26 mouse cellular contexts compared by ENCODE assay signal in genomic region chr5:47429217-47430172, GRCm38 (mm10).
DNase-seq lines count a peak whose midpoint lies in the region; ATAC-seq and TF ChIP-seq lines count a peak whose summit lies in the region.
"Had no signal": no experiment of that assay in that cellular context is flagged by ENCODE, and none has a peak within 500 bp of the region (broad histone marks: within the 10 kb centered on the region; RNA-seq: fewer than 3 reads in every experiment).

No protein-coding gene starts in this region.

- no peak for DNase-seq in kidney, adult 8-10 months
- DNase-seq in lung, postnatal 0 days (ENCODE audit: low spot score), result peak; percentile 47
- no peak for DNase-seq in lung, postnatal 4 days
- peak; percentile 46 for DNase-seq in forelimb bud, embryonic 11.5 days (ENCODE audit: low read depth, low spot score)
- no peak for DNase-seq in forebrain, embryonic 10.5 days (ENCODE audit: extremely low spot score, low spot score)
- no peak for DNase-seq in layer of hippocampus, adult 18-20 months (ENCODE audit: low spot score in 2 of 2)
- DNase-seq: adrenal gland, adult 2 months; B cell, adult 2 months; cerebellum, adult 11 months; cerebellum, adult 9-11 months; forebrain, postnatal 0 days; gastrocnemius, postnatal 25 days; heart, adult 2 months; heart, postnatal 14 days; kidney, postnatal 36 days; layer of hippocampus, adult 9-11 months; lung, adult 2 months; thymus, postnatal 25 days had no signal

- no peak for TF ChIP-seq EP300 in lung, postnatal 0 days (IDR thresholded peaks at IDR 0.05)

- 26% methylated on average over 10 of the region's 10 CpGs for WGBS in kidney, embryonic 16.5 days
- WGBS in lung, postnatal 0 days, result 45% methylated on average over 10 of the region's 10 CpGs
- 82% methylated on average over 10 of the region's 10 CpGs for WGBS in forebrain, embryonic 10.5 days

- no peak for TF ChIP-seq CTCF in lung, postnatal 0 days (IDR thresholded peaks at IDR 0.05)

- no peaks in the 10 kb centered on the region for H3K9me3 ChIP-seq in kidney, embryonic 16.5 days (ENCODE audit: low read length)
- no peaks in the 10 kb centered on the region for H3K9me3 ChIP-seq in lung, postnatal 0 days (ENCODE audit: low read length)
- no peaks in the 10 kb centered on the region for H3K9me3 ChIP-seq in forebrain, embryonic 10.5 days
- H3K9me3 ChIP-seq: G1E; heart, embryonic 13.5 days; hindbrain, embryonic 12.5 days; liver, embryonic 12.5 days; midbrain, embryonic 15.5 days had no signal

- H3K27ac ChIP-seq in kidney, embryonic 16.5 days (ENCODE audit: low read length), result 0 out of 2 replicates have a peak overlapping the region, but pooled peaks have one; percentile 14
- no peak overlapping the region for H3K27ac ChIP-seq in lung, postnatal 0 days (ENCODE audit: low read length)
- H3K27ac ChIP-seq in forebrain, embryonic 10.5 days, result no peak overlapping the region
- H3K27ac ChIP-seq: heart, adult 2 months; heart, embryonic 13.5 days; hindbrain, embryonic 12.5 days; liver, embryonic 12.5 days; midbrain, embryonic 15.5 days had no signal

- no peaks in the 10 kb centered on the region for H3K36me3 ChIP-seq in kidney, embryonic 16.5 days (ENCODE audit: insufficient read depth, low read length)
- no peaks in the 10 kb centered on the region for H3K36me3 ChIP-seq in lung, postnatal 0 days (ENCODE audit: insufficient read depth, low read length)
- no peaks in the 10 kb centered on the region for H3K36me3 ChIP-seq in forebrain, embryonic 10.5 days (replicated peaks)
- H3K36me3 ChIP-seq: G1E; heart, embryonic 13.5 days; hindbrain, embryonic 12.5 days; liver, embryonic 12.5 days; midbrain, embryonic 15.5 days had no signal

- no peak overlapping the region for H3K9ac ChIP-seq in kidney, embryonic 16.5 days (replicated peaks; ENCODE audit: low read length)
- no peak overlapping the region for H3K9ac ChIP-seq in lung, postnatal 0 days (replicated peaks; ENCODE audit: low read depth)
- H3K9ac ChIP-seq: forebrain, postnatal 0 days; heart, embryonic 13.5 days; hindbrain, embryonic 12.5 days; liver, embryonic 12.5 days; midbrain, embryonic 15.5 days had no signal

- no peaks in the 10 kb centered on the region for H3K27me3 ChIP-seq in kidney, embryonic 16.5 days (ENCODE audit: insufficient read depth, low read length)
- H3K27me3 ChIP-seq in lung, postnatal 0 days (replicated peaks; ENCODE audit: insufficient read depth, low read length), result no peaks in the 10 kb centered on the region
- no peaks in the 10 kb centered on the region for H3K27me3 ChIP-seq in forebrain, embryonic 10.5 days (ENCODE audit: poor library complexity, severe bottlenecking)
- H3K27me3 ChIP-seq: CH12.LX; heart, embryonic 13.5 days; hindbrain, embryonic 12.5 days; liver, embryonic 12.5 days; midbrain, embryonic 15.5 days had no signal

- peak; percentile 49; the same call in 1 of the 2 replicates for ATAC-seq in kidney, embryonic 16.5 days (ENCODE audit: low FRiP score, low TSS enrichment)
- ATAC-seq in lung, postnatal 0 days, result no peak
- ATAC-seq: forebrain, postnatal 0 days; intestine, postnatal 0 days; liver, embryonic 12.5 days; midbrain, embryonic 15.5 days had no signal

- H3K4me2 ChIP-seq in kidney, embryonic 16.5 days (replicated peaks; ENCODE audit: low read depth, low read length), result no peak overlapping the region
- H3K4me2 ChIP-seq in lung, postnatal 0 days (replicated peaks; ENCODE audit: low read depth, low read length), result no peak overlapping the region
- H3K4me2 ChIP-seq: heart, embryonic 13.5 days; hindbrain, embryonic 12.5 days; liver, embryonic 12.5 days; midbrain, embryonic 15.5 days had no signal

- H3K4me3 ChIP-seq in kidney, embryonic 16.5 days (ENCODE audit: low read length), result no peak overlapping the region
- no peak overlapping the region for H3K4me3 ChIP-seq in lung, postnatal 0 days (ENCODE audit: low read depth, low read length)
- no peak overlapping the region for H3K4me3 ChIP-seq in forebrain, embryonic 10.5 days
- H3K4me3 ChIP-seq: heart, adult 2 months; heart, embryonic 13.5 days; hindbrain, embryonic 12.5 days; liver, embryonic 12.5 days; midbrain, embryonic 15.5 days had no signal

- H3K4me1 ChIP-seq in kidney, embryonic 16.5 days (ENCODE audit: insufficient read depth, low read length), result peaks cover 9% of the 10 kb centered on the region; the same call in 1 of the 2 replicates
- no peaks in the 10 kb centered on the region for H3K4me1 ChIP-seq in lung, postnatal 0 days (ENCODE audit: insufficient read depth, low read depth, low read length)
- H3K4me1 ChIP-seq in forebrain, embryonic 10.5 days, result peaks cover 12% of the 10 kb centered on the region
- H3K4me1 ChIP-seq: hindbrain, embryonic 12.5 days; liver, embryonic 12.5 days; midbrain, embryonic 15.5 days had no signal

Comparison
In these comparisons a context has a peak if more than half of its experiments do, and no peak if none do; other contexts are left out.
1. DNase-seq: peak in lung, postnatal 0 days (single experiment) and forelimb bud, embryonic 11.5 days (single experiment); none in kidney, adult 8-10 months (0 of 2), lung, postnatal 4 days (0 of 2), forebrain, embryonic 10.5 days (single experiment) and layer of hippocampus, adult 18-20 months (0 of 2).